Comparison of ENCODE assay signal across 8 mouse cellular contexts in genomic region chr2:30808296-30808655, GRCm38 (mm10). TPM values are rescaled to one million over a fixed set of nuclear protein-coding genes. Genes with fewer than 3 reads are reported as not detected.
A peak's percentile ranks its signal among the peaks of the same experiment; 100 is the strongest.
DNase-seq lines count a peak whose midpoint lies in the region; ATAC-seq and TF ChIP-seq lines count a peak whose summit lies in the region.

No protein-coding gene starts in this region.

- no peaks in the 10 kb centered on the region for H3K9me3 ChIP-seq in MEL (replicated peaks; ENCODE audit: insufficient read depth, low read length)
- no peaks in the 10 kb centered on the region for H3K9me3 ChIP-seq in heart, embryonic 15.5 days (replicated peaks)
- no peaks in the 10 kb centered on the region for H3K9me3 ChIP-seq in midbrain, embryonic 11.5 days (ENCODE audit: control insufficient read depth, low read length)

- peaks cover 2 to 9% of the 10 kb centered on the region in 2 experiments; a peak in 3 of 4 replicates for H3K4me1 ChIP-seq in MEL (ENCODE audit: control insufficient read depth in 1 of 2, insufficient read depth in 2 of 2, low read length in 2 of 2)
- peaks cover 26% of the 10 kb centered on the region for H3K4me1 ChIP-seq in heart, embryonic 15.5 days (replicated peaks)
- peaks cover 11% of the 10 kb centered on the region for H3K4me1 ChIP-seq in midbrain, embryonic 11.5 days (ENCODE audit: control insufficient read depth, insufficient read depth, low read length)

- peaks cover 32% of the 10 kb centered on the region for H3K79me2 ChIP-seq in MEL (ENCODE audit: control insufficient read depth, insufficient read depth, low read length, poor library complexity)

- peak; percentile 44 for DNase-seq in heart, adult 8-10 months (ENCODE audit: low spot score)
- DNase-seq in heart, postnatal 36 days: no peak
- DNase-seq in MEL (ENCODE audit: low read depth, low spot score): no peak
- no peak for DNase-seq in midbrain, embryonic 11.5 days (ENCODE audit: low spot score, missing footprints)
- no peak for DNase-seq in T-cell, adult 2 months (ENCODE audit: low spot score)
- no peak for DNase-seq in spleen, postnatal 4 days (ENCODE audit: low spot score in 2 of 2)
- no peak for DNase-seq in right cerebral cortex, postnatal 4 days

- peaks cover 0 to 6% of the 10 kb centered on the region in 2 experiments; a peak in 2 of 4 replicates for H3K36me3 ChIP-seq in MEL (ENCODE audit: control insufficient read depth in 1 of 2, insufficient read depth in 2 of 2, low read length in 2 of 2)
- H3K36me3 ChIP-seq in heart, embryonic 15.5 days: peaks cover 6% of the 10 kb centered on the region; the same call in 1 of the 2 replicates
- peaks cover 3% of the 10 kb centered on the region for H3K36me3 ChIP-seq in midbrain, embryonic 11.5 days (ENCODE audit: control insufficient read depth, insufficient read depth, low read length)

- peak overlapping the region; percentile 90 to 96 for H3K4me3 ChIP-seq in MEL (ENCODE audit: control insufficient read depth in 1 of 2, insufficient read depth in 1 of 2, low read depth in 2 of 2, low read length in 2 of 2)
- peak overlapping the region; percentile 69 for H3K4me3 ChIP-seq in heart, embryonic 15.5 days
- H3K4me3 ChIP-seq in midbrain, embryonic 11.5 days (ENCODE audit: low read depth, low read length): peak overlapping the region; percentile 74

- 3% methylated on average over 10 of the region's 10 CpGs for WGBS in heart, embryonic 15.5 days
- 8% methylated on average over 10 of the region's 10 CpGs for WGBS in midbrain, embryonic 11.5 days

- peak overlapping the region; percentile 88 for H3K9ac ChIP-seq in MEL (ENCODE audit: control insufficient read depth, low read depth, low read length, poor library complexity, severe bottlenecking)
- peak overlapping the region; percentile 75 for H3K9ac ChIP-seq in heart, embryonic 15.5 days
- H3K9ac ChIP-seq in midbrain, embryonic 11.5 days (ENCODE audit: low read length): peak overlapping the region; percentile 92

- no peaks in the 10 kb centered on the region for H3K27me3 ChIP-seq in MEL (ENCODE audit: control insufficient read depth in 1 of 2, insufficient read depth in 2 of 2, low read length in 2 of 2)
- 0 out of 2 replicates have a peak, but pooled peaks cover 3% of the 10 kb centered on the region for H3K27me3 ChIP-seq in heart, embryonic 15.5 days
- H3K27me3 ChIP-seq in midbrain, embryonic 11.5 days (ENCODE audit: control insufficient read depth, insufficient read depth, low read length): peaks cover 3% of the 10 kb centered on the region; the same call in 1 of the 2 replicates

- ATAC-seq in heart, embryonic 15.5 days (replicated peaks; ENCODE audit: insufficient number of reproducible peaks, insufficient read depth, low FRiP score, low read depth): no peak
- no peak for ATAC-seq in midbrain, embryonic 11.5 days (ENCODE audit: low FRiP score)

- TF ChIP-seq CTCF in MEL (IDR thresholded peaks at IDR 0.05 in 2 of 3, conservative IDR thresholded peaks at IDR 0.05 in 1 of 3; ENCODE audit: control insufficient read depth in 1 of 3, insufficient read depth in 1 of 3, low read depth in 2 of 3, low read length in 3 of 3, poor library complexity in 1 of 3, severe bottlenecking in 1 of 3): no peak

- peak overlapping the region; percentile 86 for H3K4me2 ChIP-seq in heart, embryonic 15.5 days
- peak overlapping the region; percentile 81 for H3K4me2 ChIP-seq in midbrain, embryonic 11.5 days

- no peak for TF ChIP-seq EP300 in MEL (IDR thresholded peaks at IDR 0.05; ENCODE audit: low read depth in 1 of 2, low read length in 2 of 2)

- H3K27ac ChIP-seq in MEL (ENCODE audit: control insufficient read depth, low read depth, low read length): peak overlapping the region; percentile 32; the same call in 1 of the 2 replicates
- H3K27ac ChIP-seq in heart, embryonic 15.5 days: peak overlapping the region; percentile 86
- 0 out of 2 replicates have a peak overlapping the region, but pooled peaks have one; percentile 4 for H3K27ac ChIP-seq in midbrain, embryonic 11.5 days (ENCODE audit: low read depth, low read length)

- intact Hi-C loops in heart, postnatal 36 days (cut with DNase I): no loop called here

- no peak for TF ChIP-seq RAD21 in MEL (IDR thresholded peaks at IDR 0.05; ENCODE audit: low read depth, low read length)

- no peak for TF ChIP-seq POLR2A in MEL (IDR thresholded peaks at IDR 0.05; ENCODE audit: control insufficient read depth in 1 of 2, insufficient read depth in 1 of 2, low read depth in 1 of 2, low read length in 2 of 2, poor library complexity in 1 of 2)

TF ChIP-seq in MEL, 35 proteins besides CTCF, POLR2A, EP300 and RAD21:
- TF ChIP-seq MAX (IDR thresholded peaks at IDR 0.05; ENCODE audit: low read length): no peak
- TF ChIP-seq TAL1 (IDR thresholded peaks at IDR 0.05; ENCODE audit: low read length): no peak
- 0 out of 2 replicates have a peak, but pooled peaks have one; percentile 1 for TF ChIP-seq USF1 (IDR thresholded peaks at IDR 0.05; ENCODE audit: low read depth, low read length)

RNA-seq across cellular contexts. Expression of gene Ntmt1, which starts 0.7 kb away (rescaled TPM):
- 10 to 100 TPM; 23.8 to 27.7 (median 25.3) TPM for total RNA-seq in heart, adult 8-10 months (2022)
- 10 to 100 TPM; 23.4 to 27.8 TPM for total RNA-seq in heart, postnatal 36 days (2021)
- total RNA-seq in MEL (2012; rRNA removed): 66.3 and 83.2 TPM in 2 replicates
- polyA plus RNA-seq in MEL (2012; ENCODE audit: insufficient read depth in 1 of 2, insufficient read length in 2 of 2, low read depth in 1 of 2, low replicate concordance in 2 of 2, missing spikeins in 1 of 2): 10 to 100 TPM in 1 of 2 experiments, not detected in 1; 58.9 TPM
- 75.8 and 77.2 TPM in 2 replicates for polyA plus RNA-seq in heart, embryonic 15.5 days (2015; fragmentation: Nextera tagmentation; extraction: Ambion mirVana)
- polyA plus RNA-seq in midbrain, embryonic 11.5 days (2014; fragmentation: Nextera tagmentation; extraction: Ambion mirVana): 98.7 and 107 TPM in 2 replicates

RNA-seq across cellular contexts. Expression of gene 1700001O22Rik, which starts 4.8 kb away (rescaled TPM):
- total RNA-seq in heart, adult 8-10 months (2022): 1 to 10 TPM in 1 of 4 experiments, under 1 TPM in 3; 0.24 to 1.2 (median 0.55) TPM
- total RNA-seq in heart, postnatal 36 days (2021): under 1 TPM; 0.67 to 0.76 TPM
- 0.50 TPM in 1 of 2 replicates, not detected in the other for total RNA-seq in MEL (2012; rRNA removed)
- polyA plus RNA-seq in MEL (2012; ENCODE audit: insufficient read depth in 1 of 2, insufficient read length in 2 of 2, low read depth in 1 of 2, low replicate concordance in 2 of 2, missing spikeins in 1 of 2): 1 to 10 TPM in 1 of 2 experiments, not detected in 1; 1.8 TPM
- 2.1 and 2.6 TPM in 2 replicates for polyA plus RNA-seq in heart, embryonic 15.5 days (2015; fragmentation: Nextera tagmentation; extraction: Ambion mirVana)
- polyA plus RNA-seq in midbrain, embryonic 11.5 days (2014; fragmentation: Nextera tagmentation; extraction: Ambion mirVana): 1.5 and 2.5 TPM in 2 replicates

RNA-seq across cellular contexts. Expression of gene Asb6, which starts 21.9 kb away (rescaled TPM):
- 10 to 100 TPM in 1 of 4 experiments, 1 to 10 TPM in 3; 8.4 to 11.3 (median 8.7) TPM for total RNA-seq in heart, adult 8-10 months (2022)
- 1 to 10 TPM; 7.3 to 8.1 TPM for total RNA-seq in heart, postnatal 36 days (2021)
- 38.5 and 50.1 TPM in 2 replicates for total RNA-seq in MEL (2012; rRNA removed)
- polyA plus RNA-seq in MEL (2012; ENCODE audit: insufficient read depth in 1 of 2, insufficient read length in 2 of 2, low read depth in 1 of 2, low replicate concordance in 2 of 2, missing spikeins in 1 of 2): 10 to 100 TPM in 1 of 2 experiments, not detected in 1; 54.6 TPM
- 17.2 and 22.4 TPM in 2 replicates for polyA plus RNA-seq in heart, embryonic 15.5 days (2015; fragmentation: Nextera tagmentation; extraction: Ambion mirVana)
- 23.0 and 31.0 TPM in 2 replicates for polyA plus RNA-seq in midbrain, embryonic 11.5 days (2014; fragmentation: Nextera tagmentation; extraction: Ambion mirVana)

RNA-seq across cellular contexts. Expression of gene Prrx2, which starts 26.5 kb away (rescaled TPM):
- total RNA-seq in heart, adult 8-10 months (2022): under 1 TPM; 0.28 to 1.00 (median 0.73) TPM
- total RNA-seq in heart, postnatal 36 days (2021): 1 to 10 TPM in 1 of 2 experiments, under 1 TPM in 1; 0.41 to 1.1 TPM
- total RNA-seq in MEL (2012; rRNA removed): not detected in 2 replicates
- not detected for polyA plus RNA-seq in MEL (2012; ENCODE audit: insufficient read depth in 1 of 2, insufficient read length in 2 of 2, low read depth in 1 of 2, low replicate concordance in 2 of 2, missing spikeins in 1 of 2)
- 14.1 and 20.1 TPM in 2 replicates for polyA plus RNA-seq in heart, embryonic 15.5 days (2015; fragmentation: Nextera tagmentation; extraction: Ambion mirVana)
- 20.1 and 24.4 TPM in 2 replicates for polyA plus RNA-seq in midbrain, embryonic 11.5 days (2014; fragmentation: Nextera tagmentation; extraction: Ambion mirVana)

Comparison
In these comparisons a context has a peak if more than half of its experiments do, and no peak if none do; other contexts are left out.
1. H3K27ac ChIP-seq: peak in every context shown above with its lines; median percentile 86 in heart, embryonic 15.5 days; 32 in MEL; 4 in midbrain, embryonic 11.5 days.